Mouse (Mus musculus): ENCODE measurements around the gene Sh3bp1. TPM values are rescaled to one million over a fixed set of nuclear protein-coding genes. Genes with fewer than 3 reads are reported as not detected.

Gene Sh3bp1
- total RNA-seq (2022), result 1 to 10 TPM; 2.6 to 6.3 (median 4.1) TPM

- no peak for DNase-seq (ENCODE audit: low spot score)
Observed at GRCm38 (mm10) chr15:78899740-78900584, at the start of gene Sh3bp1. Sh3bp1 (plus strand) TSS chr15:78899768.

DNA sequence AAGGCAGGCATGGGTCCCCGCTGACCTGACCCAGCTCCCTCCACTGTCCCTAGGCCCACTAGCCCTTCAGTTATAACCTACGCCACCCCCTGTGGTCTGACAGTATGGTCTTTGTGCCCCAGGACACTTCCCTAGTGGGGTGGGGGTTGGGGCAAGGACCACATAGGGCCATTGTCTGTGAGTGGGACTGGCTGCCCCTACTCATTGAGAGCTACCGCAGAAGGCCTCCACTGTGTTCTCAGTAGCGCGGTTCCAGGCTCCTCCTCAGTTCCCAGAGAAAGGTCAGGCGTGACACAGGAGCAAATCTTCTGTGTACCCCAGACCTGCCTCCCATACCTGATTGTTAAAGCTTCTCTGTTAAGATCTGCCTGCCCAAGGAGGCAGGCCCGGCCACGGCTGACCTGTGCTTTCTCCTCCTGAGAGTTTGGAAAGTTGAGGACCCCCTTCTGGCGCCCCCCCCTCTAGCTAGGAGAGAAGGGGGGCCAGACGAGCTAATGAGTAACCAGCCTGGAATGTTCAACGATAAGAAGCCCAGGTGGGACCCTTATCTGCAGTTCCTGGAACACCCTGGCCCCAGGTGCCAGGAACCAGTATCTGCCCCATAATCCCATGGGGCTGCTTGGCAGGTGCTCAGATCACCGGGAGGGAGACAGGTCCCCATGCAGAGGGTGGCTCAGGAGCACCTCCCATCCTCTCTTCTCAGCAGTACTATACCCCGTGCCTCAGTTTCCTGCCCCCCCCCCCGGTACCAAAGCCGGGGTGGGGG is 49.3 kb upstream of the Sh3bp1 start:
- no peak for DNase-seq (ENCODE audit: low spot score)

GRCm38 (mm10) chr15:78850944-78851343 is 48.6 kb upstream of the Sh3bp1 start:
- no peak for DNase-seq (ENCODE audit: low spot score)

DNA sequence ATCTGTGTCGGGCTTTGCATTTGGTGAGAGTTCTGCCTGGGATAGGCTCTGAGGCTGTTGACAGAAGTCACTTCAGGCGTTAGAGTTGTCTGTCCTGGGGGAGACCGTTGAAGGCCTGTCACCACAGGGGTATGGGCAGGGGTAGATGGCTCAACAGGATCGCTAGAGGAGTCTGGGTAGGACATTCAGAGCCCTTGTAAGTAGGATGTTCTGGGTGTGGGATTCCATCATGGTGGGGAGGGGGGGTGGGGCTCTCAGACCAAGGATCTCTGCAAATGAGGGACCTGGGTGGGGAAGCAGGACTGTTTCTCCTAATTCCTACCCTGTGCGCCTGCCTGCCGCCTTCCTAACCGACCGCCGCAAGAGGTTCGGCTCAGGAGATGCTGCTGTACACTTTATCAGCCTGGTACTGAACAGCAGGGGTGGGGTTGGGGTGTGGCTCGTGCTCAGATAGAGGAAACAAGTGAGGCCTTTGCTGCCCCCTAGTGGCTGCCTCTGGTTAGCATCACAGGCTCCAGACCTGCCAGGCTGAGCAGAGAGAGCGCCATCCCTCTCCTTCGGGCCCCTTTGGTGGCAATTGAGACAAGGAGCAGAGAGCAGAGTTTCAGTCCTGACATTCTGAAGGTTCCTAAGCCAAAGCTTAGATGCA is 47.9 kb upstream of the Sh3bp1 start:
- DNase-seq (ENCODE audit: low spot score), result peak; percentile 92

GRCm38 (mm10) chr15:78855303-78855965 is 44.1 kb upstream of the Sh3bp1 start, which contains the start of gene Lgals2:
Lgals2 (minus strand) TSS chr15:78855529.
- no peak for DNase-seq (ENCODE audit: low spot score)

DNA sequence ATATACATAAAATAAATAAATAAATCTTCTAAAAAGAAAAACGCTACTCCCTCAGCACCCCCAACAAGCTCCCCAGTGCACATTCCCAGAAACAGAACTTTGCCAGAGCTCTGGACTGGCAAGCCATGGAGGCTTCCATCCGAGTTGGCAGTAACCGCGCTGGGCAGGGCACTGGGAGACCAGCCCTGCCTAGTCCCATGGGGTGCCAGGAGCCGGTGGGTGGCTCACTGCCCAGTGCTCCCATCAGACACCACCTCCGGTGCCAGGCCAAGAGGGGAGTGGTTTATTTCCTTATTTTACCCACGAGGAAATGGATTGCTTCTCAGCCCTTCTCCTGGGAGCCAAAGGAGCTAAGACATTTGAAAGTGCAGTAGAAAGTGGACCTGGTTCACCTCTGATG is 42.6 kb upstream of the Sh3bp1 start:
- DNase-seq (ENCODE audit: low spot score), result no peak

GRCm38 (mm10) chr15:78859311-78859710 is 40.3 kb upstream of the Sh3bp1 start:
- DNase-seq (ENCODE audit: low spot score), result no peak

DNA sequence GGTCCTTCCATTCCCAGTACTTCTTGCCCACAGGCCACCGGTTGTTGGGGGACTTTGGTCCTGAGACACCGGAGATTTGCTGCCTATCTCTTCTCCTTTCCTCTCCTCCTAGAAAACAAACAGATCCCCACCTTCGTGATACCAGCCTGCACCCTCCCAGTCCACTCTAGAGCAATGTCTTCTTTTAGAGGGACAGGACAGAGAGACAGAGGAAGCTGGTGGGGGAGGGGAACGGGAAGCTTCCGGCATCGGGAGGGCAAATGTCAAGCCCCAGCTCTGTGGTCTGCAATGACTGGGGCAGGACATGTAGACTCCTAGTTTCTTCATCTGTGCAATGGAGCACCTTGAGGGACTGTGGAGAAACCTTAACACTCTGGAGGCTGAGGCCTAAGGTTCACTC is 39.9 kb upstream of the Sh3bp1 start:
- DNase-seq (ENCODE audit: low spot score), result no peak

- DNase-seq (ENCODE audit: low spot score), result no peak
Observed at GRCm38 (mm10) chr15:78862280-78862679, 37.3 kb upstream of the Sh3bp1 start.

DNA sequence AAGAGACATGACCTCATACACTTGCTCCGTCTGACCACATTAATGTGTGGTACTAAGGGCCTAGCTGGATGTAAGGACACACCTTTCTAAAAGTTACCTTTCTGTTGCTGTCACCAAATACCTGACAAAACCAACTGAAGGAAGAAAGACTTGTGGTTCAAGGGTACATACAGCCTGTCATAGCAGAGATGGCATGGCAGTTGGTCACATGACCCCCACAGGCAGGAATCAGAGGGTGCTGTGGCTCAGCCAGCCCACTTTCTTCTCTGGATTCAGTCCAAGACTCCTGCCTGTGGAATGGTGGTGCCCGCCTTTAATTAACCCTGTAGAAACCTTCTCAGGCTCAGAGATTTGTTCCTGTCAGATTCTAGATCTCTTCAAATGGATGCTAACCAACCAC is 36.4 kb upstream of the Sh3bp1 start:
- DNase-seq (ENCODE audit: low spot score), result no peak

DNA sequence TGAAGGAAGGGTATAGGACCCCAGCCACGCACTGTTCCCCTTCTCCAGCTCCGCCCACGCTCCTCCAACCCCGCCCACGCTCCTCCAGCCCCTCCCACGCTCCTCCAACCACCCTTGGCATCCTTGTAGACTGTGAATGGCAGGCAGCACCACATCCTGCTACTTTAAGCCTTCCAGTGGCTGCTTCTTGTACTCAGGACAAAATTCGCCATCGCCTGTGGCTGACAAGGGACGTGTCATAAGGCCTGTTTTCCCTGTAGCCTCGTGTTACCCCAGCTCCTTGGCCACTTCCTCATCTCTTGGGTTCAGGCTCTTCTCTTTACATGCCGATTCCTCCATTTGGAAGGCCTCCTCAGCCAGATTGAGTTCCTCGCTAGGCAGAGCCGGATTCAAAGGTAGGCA is 35.7 kb upstream of the Sh3bp1 start:
- no peak for DNase-seq (ENCODE audit: low spot score)

- peak; percentile 58 for DNase-seq (ENCODE audit: low spot score)
Observed at GRCm38 (mm10) chr15:78868398-78868797, 31.2 kb upstream of the Sh3bp1 start.

DNA sequence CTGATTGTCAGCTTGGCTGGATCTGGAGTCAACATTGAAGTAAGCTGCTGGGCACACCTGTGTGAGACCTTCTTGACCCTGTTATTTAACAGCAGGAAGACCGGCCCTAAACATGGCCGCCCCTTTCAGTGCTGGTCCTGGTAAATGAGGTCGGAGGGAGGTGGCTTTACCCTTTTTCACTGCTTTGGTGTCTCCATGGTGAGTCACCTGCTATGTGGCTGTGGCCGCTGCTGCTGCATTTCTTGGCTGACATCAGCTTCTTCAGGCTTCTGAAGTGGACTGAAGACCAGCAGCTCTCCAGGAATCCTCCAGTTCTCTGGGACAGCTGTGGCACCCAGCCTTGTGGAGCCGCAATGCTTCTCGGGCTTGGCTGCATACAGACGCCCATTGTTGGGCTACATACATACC is 30.7 kb upstream of the Sh3bp1 start:
- no peak for DNase-seq (ENCODE audit: low spot score)

DNA sequence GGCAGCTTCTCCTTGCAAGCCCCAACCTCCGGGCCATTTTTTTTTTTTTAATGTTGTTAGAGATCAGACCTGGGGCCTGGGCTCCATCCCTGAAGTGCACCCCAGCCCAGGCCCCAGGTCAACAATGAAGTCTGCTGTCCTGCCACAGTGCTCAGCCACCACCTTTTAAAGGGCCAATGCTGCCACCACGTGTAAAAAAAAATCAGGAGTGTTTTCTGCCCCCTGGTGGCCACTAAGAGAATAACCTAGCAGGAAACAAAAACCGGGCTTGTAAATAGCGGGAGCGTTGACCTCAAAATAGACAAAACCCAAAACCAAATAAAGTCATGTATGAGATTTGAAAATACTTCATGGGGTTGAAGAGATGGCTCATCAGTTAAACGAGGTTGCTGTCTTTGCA is 29.8 kb upstream of the Sh3bp1 start:
- no peak for DNase-seq (ENCODE audit: low spot score)

GRCm38 (mm10) chr15:78872021-78872608 is 27.5 kb upstream of the Sh3bp1 start:
- DNase-seq (ENCODE audit: low spot score), result no peak

- no peak for DNase-seq (ENCODE audit: low spot score)
Observed at GRCm38 (mm10) chr15:78873803-78874435, 25.6 kb upstream of the Sh3bp1 start.

DNA sequence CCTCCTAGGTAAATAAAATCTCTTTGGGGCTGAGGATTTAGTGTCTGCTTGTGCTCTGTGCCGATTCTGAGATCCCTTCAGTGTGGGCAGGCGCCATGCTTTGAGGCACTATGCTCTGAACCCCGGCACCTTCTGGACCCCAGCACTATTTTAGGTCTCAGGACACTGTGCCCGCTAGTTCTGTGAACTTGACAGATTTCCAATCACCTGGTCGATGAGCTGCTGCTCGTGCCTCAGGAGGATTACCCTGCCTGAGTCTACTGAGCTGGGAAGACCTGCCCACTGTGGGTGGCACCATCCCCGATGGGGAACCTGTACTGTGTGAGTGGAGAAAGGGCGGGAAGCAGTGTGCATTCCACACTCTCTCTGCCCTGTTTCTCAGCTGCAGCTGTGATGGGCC is 24.6 kb upstream of the Sh3bp1 start:
- DNase-seq (ENCODE audit: low spot score), result no peak

DNA sequence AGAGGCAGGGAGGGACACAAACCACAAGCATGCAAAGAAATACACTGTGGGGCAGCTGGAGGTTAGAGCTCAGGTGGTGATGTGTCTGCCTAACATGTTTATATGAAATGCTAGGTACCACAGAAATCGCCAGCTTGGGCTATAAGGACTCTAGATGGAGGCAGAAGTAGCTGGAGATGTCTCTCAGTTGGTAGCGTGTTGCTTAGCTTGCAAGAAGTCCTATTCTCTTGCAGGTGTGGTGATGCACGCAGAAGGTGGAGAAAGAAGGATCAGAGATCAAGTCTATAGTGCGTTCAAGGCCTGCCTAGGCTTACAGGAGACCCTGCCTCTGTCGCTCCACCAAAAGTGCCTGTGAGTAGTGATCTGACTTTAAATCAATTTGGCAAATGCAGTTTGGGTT is 24.0 kb upstream of the Sh3bp1 start:
- DNase-seq (ENCODE audit: low spot score), result no peak

DNA sequence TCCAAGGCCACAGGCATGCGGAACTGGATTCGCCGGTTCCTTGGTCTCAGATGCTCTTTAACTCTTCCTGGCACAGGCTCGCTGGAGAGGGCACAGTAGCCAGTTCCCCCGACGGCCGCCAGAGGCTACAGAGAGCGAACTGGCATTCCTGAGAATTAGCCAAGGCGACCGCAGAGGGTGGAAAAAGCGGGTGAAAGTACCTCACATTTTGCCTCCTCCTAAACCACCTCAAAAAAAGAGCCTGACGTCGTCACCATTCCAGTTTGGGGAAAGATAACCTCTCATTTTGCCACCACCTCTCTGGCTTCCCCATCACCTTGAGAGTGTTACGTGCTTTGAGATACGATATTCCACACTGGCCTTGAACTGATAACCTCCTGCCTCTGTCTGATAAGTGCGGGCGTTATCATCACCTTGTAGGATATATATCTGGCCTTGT is 23.3 kb upstream of the Sh3bp1 start:
- DNase-seq (ENCODE audit: low spot score), result peak; percentile 66

GRCm38 (mm10) chr15:78876991-78877809 is 22.4 kb upstream of the Sh3bp1 start, which contains the start of gene Gga1:
Gga1 (plus strand) TSS chr15:78877190.
- peak; percentile 96 for DNase-seq (ENCODE audit: low spot score)

All from heart, adult 8-10 months (tissue).